Mouse (Mus musculus): ENCODE data around the gene Gm29776. TPM values are rescaled to one million over a fixed set of nuclear protein-coding genes. Genes with fewer than 3 reads are reported as not detected.

Gm29776 gene
- polyA plus RNA-seq, 1 experiment from 2014 or later, result 0.21 TPM

DNA sequence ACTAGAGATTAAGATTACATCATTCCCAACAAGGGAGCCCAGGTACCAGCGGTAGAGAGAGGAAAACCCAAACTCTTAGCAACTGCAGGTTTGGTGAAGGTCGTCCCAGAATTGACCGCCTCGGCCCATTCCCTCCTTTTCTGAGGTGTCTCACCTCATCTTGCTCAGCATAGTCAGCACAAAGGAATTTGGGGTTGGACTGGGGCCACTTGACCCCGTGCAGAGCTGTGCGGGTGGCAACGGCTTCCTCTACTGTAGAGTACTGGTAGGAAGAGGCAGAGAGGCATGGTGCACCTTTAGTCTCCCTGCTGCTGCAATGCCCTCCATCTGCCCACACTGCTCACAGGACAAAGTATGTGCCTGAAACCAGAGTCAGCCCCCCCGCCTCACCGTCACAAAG is 54.3 kb downstream of the Gm29776 start:
- ATAC-seq (ENCODE audit: low FRiP score), result no peak
- Histone ChIP-seq H3K27ac (no peak overlapping the region), H3K9ac (no peak overlapping the region), H3K4me2 (replicated peaks) (no peak overlapping the region), H3K4me3 (no peak overlapping the region), H3K9me3 (replicated peaks) (no peaks in the 10 kb centered on the region), H3K4me1 (peaks cover 23% of the 10 kb centered on the region), H3K27me3 (no peaks in the 10 kb centered on the region), H3K36me3 (peaks cover 71% of the 10 kb centered on the region)
- WGBS, result 97% methylated on average over 9 of the region's 9 CpGs

DNA sequence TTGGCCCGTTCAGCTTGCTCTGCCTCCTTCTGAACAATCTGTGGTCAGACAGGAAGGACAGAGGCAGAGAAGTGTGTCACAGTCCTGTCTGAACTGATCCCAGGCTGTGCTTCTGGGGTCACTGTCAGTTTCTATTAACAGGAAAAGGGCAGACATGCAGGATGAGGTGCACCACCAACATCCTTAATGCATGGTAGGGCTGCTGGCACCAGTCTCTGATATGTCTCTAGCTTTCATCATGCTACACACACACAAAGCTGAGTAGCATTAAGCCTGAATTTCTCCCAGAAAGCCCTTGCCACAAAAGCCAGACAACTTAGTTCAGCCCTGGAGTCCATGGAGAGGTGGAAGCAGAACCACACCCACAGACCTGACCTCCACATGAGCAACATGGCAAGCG is 55.6 kb downstream of the Gm29776 start:
- Histone ChIP-seq H3K36me3 (peaks cover 72% of the 10 kb centered on the region), H3K9ac (no peak overlapping the region), H3K27me3 (no peaks in the 10 kb centered on the region), H3K27ac (no peak overlapping the region; the same call in 1 of the 2 replicates), H3K4me1 (peaks cover 19% of the 10 kb centered on the region), H3K4me2 (replicated peaks) (no peak overlapping the region), H3K4me3 (no peak overlapping the region), H3K9me3 (replicated peaks) (no peaks in the 10 kb centered on the region)
- whole genome bisulfite sequencing, result 85% methylated on average over 2 of the region's 2 CpGs
- no peak for ATAC-seq (ENCODE audit: low FRiP score)

Small RNAs within 50 kb of the gene (microRNA-seq; reads per million reads assigned to microRNA genes)
- gene Mir6948, result 1.1 reads per million

Other genes with a start within 250 kb of the Gm29776 start
- gene Lrp10, start 234.7 kb downstream of the Gm29776 start, polyA plus RNA-seq (2016; fragmentation: Nextera tagmentation; extraction: Ambion mirVana), result 34.7 and 36.0 TPM in 2 replicates
- gene Rem2, start 222.7 kb downstream of the Gm29776 start, polyA plus RNA-seq (2016; fragmentation: Nextera tagmentation; extraction: Ambion mirVana), result 39.3 and 46.1 TPM in 2 replicates
- gene Prmt5, start 181.3 kb downstream of the Gm29776 start, polyA plus RNA-seq (2016; fragmentation: Nextera tagmentation; extraction: Ambion mirVana), result 98.8 and 99.3 TPM in 2 replicates
- gene Haus4, start 144.2 kb downstream of the Gm29776 start, polyA plus RNA-seq (2016; fragmentation: Nextera tagmentation; extraction: Ambion mirVana), result 32.4 and 37.2 TPM in 2 replicates
- gene Ajuba, start 121.3 kb downstream of the Gm29776 start, polyA plus RNA-seq (2016; fragmentation: Nextera tagmentation; extraction: Ambion mirVana), result 37.9 and 40.9 TPM in 2 replicates
- gene 4931414P19Rik, start 92.8 kb downstream of the Gm29776 start, polyA plus RNA-seq (2016; fragmentation: Nextera tagmentation; extraction: Ambion mirVana), result 8.2 and 9.1 TPM in 2 replicates
- 354 and 376 TPM in 2 replicates for gene Psmb5, start 80.8 kb downstream of the Gm29776 start, polyA plus RNA-seq (2016; fragmentation: Nextera tagmentation; extraction: Ambion mirVana)
- gene Psmb11, start 77.4 kb downstream of the Gm29776 start, polyA plus RNA-seq (2016; fragmentation: Nextera tagmentation; extraction: Ambion mirVana), result not detected in 2 replicates
- not detected in 2 replicates for gene Gm17606, start 57.9 kb downstream of the Gm29776 start, polyA plus RNA-seq (2016; fragmentation: Nextera tagmentation; extraction: Ambion mirVana)
- gene Cdh24, start 57.5 kb downstream of the Gm29776 start, polyA plus RNA-seq (2016; fragmentation: Nextera tagmentation; extraction: Ambion mirVana), result 10.3 and 10.9 TPM in 2 replicates
- 83.3 and 86.4 TPM in 2 replicates for gene 1700123O20Rik, start 12.6 kb downstream of the Gm29776 start, polyA plus RNA-seq (2016; fragmentation: Nextera tagmentation; extraction: Ambion mirVana)
- 158 and 168 TPM in 2 replicates for gene Acin1, start 11.9 kb downstream of the Gm29776 start, polyA plus RNA-seq (2016; fragmentation: Nextera tagmentation; extraction: Ambion mirVana)
- gene Cebpe, start 13.3 kb upstream of the Gm29776 start, polyA plus RNA-seq (2016; fragmentation: Nextera tagmentation; extraction: Ambion mirVana), result 0.31 TPM in 1 of 2 replicates, not detected in the other
- 3.9 and 5.7 TPM in 2 replicates for gene Slc7a8, start 83.1 kb upstream of the Gm29776 start, polyA plus RNA-seq (2016; fragmentation: Nextera tagmentation; extraction: Ambion mirVana)
- not detected in 2 replicates for gene Rnf212b, start 115.3 kb upstream of the Gm29776 start, polyA plus RNA-seq (2016; fragmentation: Nextera tagmentation; extraction: Ambion mirVana)
- 11.0 and 14.0 TPM in 2 replicates for gene Homez, start 172.1 kb upstream of the Gm29776 start, polyA plus RNA-seq (2016; fragmentation: Nextera tagmentation; extraction: Ambion mirVana)
- gene Ppp1r3e, start 178.7 kb upstream of the Gm29776 start, polyA plus RNA-seq (2016; fragmentation: Nextera tagmentation; extraction: Ambion mirVana), result 0.48 and 1.5 TPM in 2 replicates
- gene Bcl2l2, start 184.5 kb upstream of the Gm29776 start, polyA plus RNA-seq (2016; fragmentation: Nextera tagmentation; extraction: Ambion mirVana), result 3.6 and 3.7 TPM in 2 replicates
- gene Gm20521, start 184.6 kb upstream of the Gm29776 start, polyA plus RNA-seq (2016; fragmentation: Nextera tagmentation; extraction: Ambion mirVana), result 0.32 TPM in 1 of 2 replicates, not detected in the other
- gene Pabpn1, start 193.7 kb upstream of the Gm29776 start, polyA plus RNA-seq (2016; fragmentation: Nextera tagmentation; extraction: Ambion mirVana), result 200 and 201 TPM in 2 replicates
- 135 and 137 TPM in 2 replicates for gene Slc22a17, start 214.3 kb upstream of the Gm29776 start, polyA plus RNA-seq (2016; fragmentation: Nextera tagmentation; extraction: Ambion mirVana)
- gene Efs, start 227.3 kb upstream of the Gm29776 start, polyA plus RNA-seq (2016; fragmentation: Nextera tagmentation; extraction: Ambion mirVana), result 28.4 and 32.9 TPM in 2 replicates
- not detected in 2 replicates for gene Il25, start 233.9 kb upstream of the Gm29776 start, polyA plus RNA-seq (2016; fragmentation: Nextera tagmentation; extraction: Ambion mirVana)
- 5.2 and 6.3 TPM in 2 replicates for gene Cmtm5, start 237.4 kb upstream of the Gm29776 start, polyA plus RNA-seq (2016; fragmentation: Nextera tagmentation; extraction: Ambion mirVana)

All from hindbrain, embryonic 12.5 days (tissue).